Mouse (Mus musculus) urinary bladder, postnatal 4 days (tissue): ENCODE measurements around the gene Zmym4.

ENCODE experiments used
- DNase-seq, 2 experiments: peaks; one replicate each; pipeline ENCODE4 v3.0.0; 2021 to 2022; ENCODE audit warnings: low spot score in 2 of 2

The Zmym4 gene

DNA sequence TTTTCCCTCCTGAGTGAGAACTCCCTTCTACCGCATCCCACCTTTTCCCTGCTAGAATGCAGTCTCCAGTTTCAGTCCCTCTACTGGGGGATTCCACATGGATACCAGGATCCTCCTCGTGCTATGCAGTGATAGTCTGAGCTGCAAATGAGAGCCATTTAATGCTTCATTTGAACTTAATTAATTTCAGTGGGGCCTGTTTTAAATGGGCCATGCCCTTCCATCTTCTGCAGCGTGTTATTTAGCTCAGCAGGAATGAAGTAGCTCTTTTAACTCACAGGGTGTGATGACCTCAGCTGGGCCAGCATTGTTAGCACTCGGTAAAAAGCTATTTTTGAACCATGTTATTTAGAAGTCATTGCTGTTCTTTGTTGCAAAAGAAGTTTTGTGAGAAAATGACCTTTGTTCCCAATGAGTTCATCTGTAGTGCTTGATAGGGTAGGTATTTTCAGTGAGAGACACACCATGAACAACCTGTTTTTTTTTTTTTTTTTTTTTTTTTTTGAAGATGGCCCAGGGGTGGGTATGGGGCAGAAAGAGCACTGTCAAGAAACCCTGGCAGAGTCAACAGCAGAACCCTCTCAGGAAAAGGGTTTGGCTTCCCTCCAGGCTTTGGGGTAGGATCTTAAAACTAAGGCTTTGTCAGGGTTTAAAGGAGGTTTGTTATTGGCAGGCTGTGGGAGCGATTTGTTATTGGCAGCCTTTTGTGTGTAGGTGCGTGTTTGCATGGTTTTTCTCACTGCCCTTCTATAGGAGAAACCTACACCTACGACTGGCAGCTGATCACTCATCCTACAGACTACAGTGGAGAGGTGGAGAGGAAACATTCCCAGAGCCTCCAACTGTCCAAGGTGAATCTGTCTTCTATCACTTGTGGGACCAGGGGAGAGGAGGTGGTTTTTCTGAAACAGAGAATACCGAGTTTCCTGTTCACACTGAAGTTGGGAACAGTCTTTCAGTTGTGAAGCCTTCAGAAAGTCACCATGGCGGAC, 144.7 kb downstream of the Zmym4 start:
- no peak for DNase-seq

DNA sequence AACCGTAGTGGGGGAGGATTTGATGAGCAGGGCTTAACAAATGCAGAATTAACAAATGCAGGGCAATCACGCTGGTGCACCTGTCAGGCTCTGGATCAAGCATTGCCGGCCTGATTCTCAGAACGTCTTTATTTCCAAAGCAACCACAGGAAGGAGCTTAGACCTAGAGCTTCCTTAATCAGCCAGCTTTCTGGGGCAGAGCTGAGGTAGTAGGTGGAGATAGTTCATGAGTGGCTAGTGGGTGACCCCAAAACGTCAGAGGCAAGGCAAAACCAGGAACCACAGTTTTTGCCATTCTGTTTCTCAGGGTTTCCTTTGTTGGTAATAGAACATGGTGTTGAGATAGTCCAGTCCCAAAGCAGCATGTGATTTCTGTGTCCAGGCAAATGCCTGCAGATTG, 153.1 kb downstream of the Zmym4 start:
- no peak for DNase-seq

DNA sequence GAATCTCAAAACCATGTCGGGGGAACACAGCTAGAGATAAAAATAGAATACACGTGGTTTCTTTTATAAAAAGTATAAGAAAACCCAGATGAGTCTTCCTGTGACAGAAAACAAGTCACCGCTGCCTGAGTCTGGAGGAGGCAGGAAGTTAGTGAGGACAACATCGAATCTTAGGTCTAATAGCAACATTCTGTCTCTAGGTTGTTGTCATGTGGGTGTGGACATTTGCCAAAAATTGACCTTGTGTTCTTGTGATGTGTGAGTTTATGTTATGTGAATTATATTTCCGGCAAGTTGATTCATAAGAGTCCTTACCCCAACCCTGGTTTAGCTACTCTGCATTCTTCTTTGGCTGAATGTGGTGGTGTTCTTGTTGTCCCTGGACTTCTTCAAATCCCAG, 154.7 kb downstream of the Zmym4 start:
- DNase-seq, result no peak
